In the genomic region with DNA sequence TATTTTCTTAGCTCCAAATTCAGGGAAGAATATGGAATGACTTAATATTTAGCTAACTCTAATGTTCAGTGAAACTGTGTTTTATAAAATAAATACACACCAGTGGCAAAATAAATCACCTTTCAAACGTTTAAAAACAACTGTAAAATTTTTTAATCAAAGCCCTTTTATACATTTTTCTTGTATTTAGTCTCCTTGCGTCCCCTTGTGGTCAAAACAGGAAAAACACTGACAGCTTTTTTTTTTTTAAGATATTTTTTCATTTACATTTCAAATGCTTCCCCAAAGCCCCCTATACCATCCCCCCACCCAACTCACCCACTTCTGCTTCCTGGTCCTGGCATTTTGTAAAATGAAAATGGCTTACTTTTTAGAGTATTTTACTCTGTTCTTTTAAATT, we compare ENCODE assay signal across 11 mouse cellular contexts. TPM values are rescaled to one million over a fixed set of nuclear protein-coding genes. Genes with fewer than 3 reads are reported as not detected.
A peak's percentile ranks its signal among the peaks of the same experiment; 100 is the strongest.
DNase-seq lines count a peak whose midpoint lies in the region; ATAC-seq and TF ChIP-seq lines count a peak whose summit lies in the region.
"Had no signal": no experiment of that assay in that cellular context is flagged by ENCODE, and none has a peak within 500 bp of the region (broad histone marks: within the 10 kb centered on the region; RNA-seq: fewer than 3 reads in every experiment).

No protein-coding gene starts in this region.

- H3K9ac ChIP-seq in hindbrain, embryonic 11.5 days (ENCODE audit: low read depth, low read length): no peak overlapping the region
- no peak overlapping the region for H3K9ac ChIP-seq in hindbrain, embryonic 12.5 days
- H3K9ac ChIP-seq in lung, postnatal 0 days (replicated peaks; ENCODE audit: low read depth): no peak overlapping the region

- no peaks in the 10 kb centered on the region for H3K9me3 ChIP-seq in hindbrain, embryonic 11.5 days (ENCODE audit: control insufficient read depth, low read length)
- H3K9me3 ChIP-seq in hindbrain, embryonic 12.5 days (replicated peaks): no peaks in the 10 kb centered on the region
- H3K9me3 ChIP-seq in lung, postnatal 0 days (ENCODE audit: low read length): no peaks in the 10 kb centered on the region
- H3K9me3 ChIP-seq in E14TG2a.4 (ENCODE audit: low read length): no peaks in the 10 kb centered on the region

- no peak overlapping the region for H3K4me2 ChIP-seq in hindbrain, embryonic 11.5 days (replicated peaks; ENCODE audit: low read depth, low read length)
- no peak overlapping the region for H3K4me2 ChIP-seq in hindbrain, embryonic 12.5 days (replicated peaks)
- H3K4me2 ChIP-seq in lung, postnatal 0 days (replicated peaks; ENCODE audit: low read depth, low read length): no peak overlapping the region

- DNase-seq in hindbrain, embryonic 11.5 days (ENCODE audit: low spot score): peak; percentile 29
- peak; percentile 4 for DNase-seq in lung, postnatal 0 days (ENCODE audit: low spot score)
- no peak for DNase-seq in lung, postnatal 14 days
- peak; percentile 13 for DNase-seq in lung, postnatal 36 days
- DNase-seq in urinary bladder, postnatal 14 days (ENCODE audit: low spot score): no peak
- no peak for DNase-seq in right cerebral cortex, postnatal 36 days (ENCODE audit: low spot score in 2 of 2)

- H3K36me3 ChIP-seq in hindbrain, embryonic 11.5 days (ENCODE audit: control insufficient read depth, insufficient read depth, low read length): no peaks in the 10 kb centered on the region
- H3K36me3 ChIP-seq in hindbrain, embryonic 12.5 days: no peaks in the 10 kb centered on the region
- no peaks in the 10 kb centered on the region for H3K36me3 ChIP-seq in lung, postnatal 0 days (ENCODE audit: insufficient read depth, low read length)
- H3K36me3 ChIP-seq in E14TG2a.4 (ENCODE audit: insufficient read depth, low read length): no peaks in the 10 kb centered on the region

- H3K4me1 ChIP-seq in hindbrain, embryonic 11.5 days (replicated peaks; ENCODE audit: control insufficient read depth, insufficient read depth, low read length): no peaks in the 10 kb centered on the region
- H3K4me1 ChIP-seq in hindbrain, embryonic 12.5 days: no peaks in the 10 kb centered on the region
- H3K4me1 ChIP-seq in lung, postnatal 0 days (ENCODE audit: insufficient read depth, low read depth, low read length): no peaks in the 10 kb centered on the region
- no peaks in the 10 kb centered on the region for H3K4me1 ChIP-seq in E14TG2a.4 (replicated peaks; ENCODE audit: low read depth, low read length)

- no peaks in the 10 kb centered on the region for H3K27me3 ChIP-seq in hindbrain, embryonic 11.5 days (ENCODE audit: control insufficient read depth, insufficient read depth, low read length)
- H3K27me3 ChIP-seq in hindbrain, embryonic 12.5 days: no peaks in the 10 kb centered on the region
- H3K27me3 ChIP-seq in lung, postnatal 0 days (replicated peaks; ENCODE audit: insufficient read depth, low read length): no peaks in the 10 kb centered on the region
- no peaks in the 10 kb centered on the region for H3K27me3 ChIP-seq in E14TG2a.4 (ENCODE audit: insufficient read depth, low read length)

- no peak for ATAC-seq in hindbrain, embryonic 11.5 days (ENCODE audit: low FRiP score)
- no peak for ATAC-seq in hindbrain, embryonic 12.5 days (ENCODE audit: low FRiP score)
- ATAC-seq in lung, postnatal 0 days: no peak
- ATAC-seq: forebrain, embryonic 16.5 days; inflammation-experienced regulatory T-cells, adult 6 months had no signal

- no peak overlapping the region for H3K27ac ChIP-seq in hindbrain, embryonic 11.5 days (ENCODE audit: low read depth, low read length)
- H3K27ac ChIP-seq in hindbrain, embryonic 12.5 days: no peak overlapping the region
- H3K27ac ChIP-seq in lung, postnatal 0 days (ENCODE audit: low read length): no peak overlapping the region
- H3K27ac ChIP-seq: macrophage had no signal

- H3K4me3 ChIP-seq in hindbrain, embryonic 11.5 days (ENCODE audit: low read depth, low read length): no peak overlapping the region
- H3K4me3 ChIP-seq in hindbrain, embryonic 12.5 days: no peak overlapping the region
- no peak overlapping the region for H3K4me3 ChIP-seq in lung, postnatal 0 days (ENCODE audit: low read depth, low read length)
- H3K4me3 ChIP-seq in E14TG2a.4 (replicated peaks; ENCODE audit: low read length): no peak overlapping the region

- 3% methylated on average over 2 of the region's 2 CpGs for WGBS in hindbrain, embryonic 11.5 days
- WGBS in hindbrain, embryonic 12.5 days: 1% methylated on average over 2 of the region's 2 CpGs
- 3% methylated on average over 2 of the region's 2 CpGs for WGBS in lung, postnatal 0 days

- peak; percentile 39 for TF ChIP-seq CTCF in lung, postnatal 0 days (IDR thresholded peaks at IDR 0.05)
- TF ChIP-seq CTCF in E14TG2a.4 (conservative IDR thresholded peaks at IDR 0.05; ENCODE audit: low read length): peak; percentile 63

- no peak for TF ChIP-seq EP300 in lung, postnatal 0 days (IDR thresholded peaks at IDR 0.05)

RNA-seq across cellular contexts. Expression of a gene that starts 32.7 kb away (rescaled TPM):
- polyA plus RNA-seq in hindbrain, embryonic 11.5 days (2014; fragmentation: Nextera tagmentation; extraction: Ambion mirVana): 144 and 158 TPM in 2 replicates
- polyA plus RNA-seq in hindbrain, embryonic 12.5 days (2016; fragmentation: Nextera tagmentation; extraction: Ambion mirVana): 169 and 317 TPM in 2 replicates
- polyA plus RNA-seq in lung, postnatal 0 days (2015; fragmentation: Nextera tagmentation; extraction: Ambion mirVana): 258 and 280 TPM in 2 replicates

Comparison
In these comparisons a context has a peak if more than half of its experiments do, and no peak if none do; other contexts are left out.
1. DNase-seq: peak in hindbrain, embryonic 11.5 days (single experiment), lung, postnatal 0 days (single experiment) and lung, postnatal 36 days (single experiment); none in lung, postnatal 14 days (single experiment), urinary bladder, postnatal 14 days (single experiment) and right cerebral cortex, postnatal 36 days (0 of 2).